Mouse (Mus musculus) G1E (cell line): Measurements from ENCODE around the gene Agbl4. TPM values are rescaled to one million over a fixed set of nuclear protein-coding genes. Genes with fewer than 3 reads are reported as not detected.

Experiments used
- ATAC-seq: 2 replicates; pipeline ENCODE4 v1.8.0; 2016; ENCODE audit warnings: mild to moderate bottlenecking; ENCODE audit not compliant: insufficient number of reproducible peaks, poor library complexity, low FRiP score, severe bottlenecking; ENCODE audit errors: extremely low read depth
- DNase-seq: peaks from one replicate; pipeline ENCODE4 v3.0.0; 2012; ENCODE audit warnings: low spot score
- H3K27me3 ChIP-seq: 2 replicates; pipeline ENCODE4 v1.6.1; 2012; ENCODE audit warnings: mild to moderate bottlenecking, low read length, inconsistent platforms; ENCODE audit not compliant: insufficient read depth
- H3K36me3 ChIP-seq: replicated peaks from 2 replicates; pipeline ENCODE3; 2012; ENCODE audit warnings: mild to moderate bottlenecking, inconsistent platforms
- H3K4me1 ChIP-seq: 2 replicates; pipeline ENCODE4 v1.6.1; 2012; ENCODE audit warnings: low read depth, low read length, inconsistent platforms, mixed read lengths; ENCODE audit not compliant: insufficient read depth
- H3K4me3 ChIP-seq: 2 replicates; pipeline ENCODE4 v1.5.1; 2012; ENCODE audit warnings: low read depth, mild to moderate bottlenecking, inconsistent platforms, low read length, moderate library complexity, mixed read lengths
- H3K9me3 ChIP-seq: replicated peaks from 2 replicates; pipeline ENCODE4 v1.6.1; 2012; ENCODE audit warnings: inconsistent platforms
- CTCF ChIP-seq: IDR thresholded peaks from 2 replicates; pipeline ENCODE4 v1.5.1; 2012; ENCODE audit warnings: low read depth, low read length, inconsistent platforms, mixed read lengths
- GATA1 ChIP-seq: IDR thresholded peaks from 2 replicates; pipeline ENCODE4 v1.6.1; 2012; ENCODE audit warnings: borderline replicate concordance, low read length, inconsistent platforms, mixed read lengths
- GATA2 ChIP-seq: IDR thresholded peaks from 2 replicates; pipeline ENCODE4 v1.6.1; 2012; ENCODE audit warnings: low read depth, low read length, inconsistent platforms, borderline replicate concordance
- POLR2AphosphoS5 ChIP-seq: IDR thresholded peaks from 2 replicates; pipeline ENCODE4 v1.6.1; 2012; ENCODE audit warnings: low read depth, low read length, inconsistent platforms; ENCODE audit not compliant: insufficient replicate concordance
- TAL1 ChIP-seq: conservative IDR thresholded peaks from 2 replicates; pipeline ENCODE4 v1.6.1; 2012; ENCODE audit warnings: low read depth, low read length, inconsistent platforms, mixed read lengths
- polyA plus RNA-seq: library from polyadenylated mRNA; stranded (reverse); fragments of >175 nt; gene quantifications from 2 replicates; pipeline ENCODE4 v1.2.3, GENCODE M21; 2012
- total RNA-seq, 2 experiments: library from RNA; stranded (forward) in 1 of 2; stranded (reverse) in 1 of 2; fragments of 200-1000 nt in 1 of 2; fragments of >200 nt in 1 of 2; fragmentation: Nextera tagmentation in 1 of 2; gene quantifications; 2 replicates each; pipeline ENCODE4 v1.2.3; 2014 to 2017

Agbl4 gene
- total and polyA plus RNA-seq, 3 experiments: 0.55 TPM; not detected in 2

DNA sequence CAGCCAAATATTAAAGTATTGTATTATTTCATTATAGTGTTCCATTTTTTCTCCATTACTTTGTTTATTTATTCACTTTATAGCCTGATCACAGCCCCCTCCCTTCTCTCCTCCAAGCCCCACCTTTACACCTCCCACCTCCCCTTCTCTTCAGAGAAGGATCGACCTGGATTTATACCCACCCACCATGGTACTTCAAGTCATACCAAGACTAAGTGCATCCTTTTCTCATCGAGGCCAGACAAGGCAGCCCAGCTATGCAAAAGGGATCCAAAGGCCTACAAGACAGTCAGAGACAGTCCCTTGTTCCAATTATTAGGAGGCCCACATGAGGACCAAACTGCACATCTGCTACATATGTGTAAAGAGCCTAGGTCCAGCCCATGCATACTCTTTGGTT is 1122.5 kb downstream of the Agbl4 start:
- Histone ChIP-seq H3K4me3 (no peak overlapping the region), H3K4me1 (no peaks in the 10 kb centered on the region)

DNA sequence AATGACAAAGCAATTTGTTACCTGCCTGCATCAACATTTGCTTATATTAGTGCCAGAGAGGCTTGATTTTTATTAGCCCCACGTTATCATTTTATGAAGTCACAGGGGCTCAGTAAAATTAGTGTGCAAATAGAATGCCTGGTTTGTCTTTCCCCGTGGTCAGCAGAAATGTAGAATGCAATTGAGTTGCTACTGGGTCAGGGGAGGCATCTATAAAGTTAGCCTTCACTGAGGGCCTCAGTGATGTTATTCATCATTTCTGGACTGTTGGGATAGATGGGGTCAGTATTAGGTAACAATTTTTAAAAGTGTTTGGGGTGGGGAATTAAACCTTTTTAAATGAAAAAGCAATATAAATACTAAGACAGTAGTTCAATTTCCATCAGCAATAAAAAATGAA is 1125.5 kb downstream of the Agbl4 start:
- Histone ChIP-seq H3K36me3 (no peaks in the 10 kb centered on the region), H3K27me3 (no peaks in the 10 kb centered on the region), H3K9me3 (peaks cover 9% of the 10 kb centered on the region; the same call in 1 of the 2 replicates), H3K4me1 (no peaks in the 10 kb centered on the region), H3K4me3 (no peak overlapping the region)
- ATAC-seq: no peak
- no peak for DNase-seq
- TF ChIP-seq GATA2 (no peak), CTCF (no peak), TAL1 (no peak), GATA1 (no peak), POLR2AphosphoS5 (no peak)

More for the DNA sequence above, 1122.5 kb downstream of the Agbl4 start:
- DNase-seq (no peak), ATAC-seq (no peak)
- Histone ChIP-seq H3K27me3 (no peaks in the 10 kb centered on the region), H3K9me3 (peaks cover 13% of the 10 kb centered on the region), H3K36me3 (no peaks in the 10 kb centered on the region)
- TF ChIP-seq POLR2AphosphoS5 (no peak), TAL1 (no peak), GATA2 (no peak), GATA1 (no peak), CTCF (no peak)

DNA sequence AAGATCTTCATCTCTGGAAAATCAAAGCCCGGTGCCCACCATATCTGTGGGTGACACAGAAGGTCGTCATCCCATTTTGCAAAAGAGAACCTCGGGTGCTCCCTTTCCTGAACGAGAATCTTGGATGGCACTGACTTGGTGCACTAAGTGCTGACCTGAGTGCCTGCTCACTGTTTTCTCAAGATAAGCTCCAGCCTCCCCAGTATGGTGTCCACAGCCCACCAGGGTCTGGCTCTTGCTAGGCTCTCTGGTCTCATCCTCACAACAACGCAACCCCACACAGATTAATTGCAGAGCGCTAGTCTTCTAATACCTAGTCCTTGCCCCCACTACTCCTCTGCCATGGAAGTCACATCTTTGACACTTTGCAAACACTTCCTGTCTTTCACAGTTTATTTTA is 1131.5 kb downstream of the Agbl4 start:
- Histone ChIP-seq H3K4me3 (no peak overlapping the region), H3K4me1 (no peaks in the 10 kb centered on the region), H3K9me3 (peaks cover 32% of the 10 kb centered on the region), H3K36me3 (no peaks in the 10 kb centered on the region), H3K27me3 (no peaks in the 10 kb centered on the region)
- ATAC-seq: no peak
- TF ChIP-seq GATA1 (no peak), TAL1 (no peak), CTCF (no peak), POLR2AphosphoS5 (no peak), GATA2 (no peak)
- no peak for DNase-seq

DNA sequence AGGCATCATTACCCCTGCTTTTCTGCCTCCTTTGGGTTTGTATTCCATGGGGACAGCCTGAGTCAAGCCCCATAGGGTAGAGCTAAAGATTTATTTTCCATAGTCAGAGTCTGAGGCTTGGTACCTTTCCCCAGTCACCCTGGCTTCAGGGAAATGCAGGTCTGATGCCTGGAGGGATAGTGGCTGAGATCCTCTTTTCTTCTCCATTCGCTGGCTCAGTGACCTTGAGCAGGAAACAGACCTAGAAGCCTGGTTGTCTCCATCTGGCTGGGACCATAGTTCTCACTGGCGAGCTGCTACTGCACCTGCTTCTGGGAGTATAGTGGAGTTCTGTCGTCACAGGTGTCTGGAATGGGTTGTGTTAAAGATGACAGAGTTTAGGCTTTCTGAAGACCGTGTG is 1132.5 kb downstream of the Agbl4 start:
- H3K4me1 ChIP-seq: no peaks in the 10 kb centered on the region
- no peak overlapping the region for H3K4me3 ChIP-seq
- TF ChIP-seq TAL1: no peak
- no peak for ATAC-seq
- H3K27me3 ChIP-seq: no peaks in the 10 kb centered on the region
- H3K36me3 ChIP-seq: no peaks in the 10 kb centered on the region
- peaks cover 32% of the 10 kb centered on the region for H3K9me3 ChIP-seq
- DNase-seq: no peak

GRCm38 (mm10) chr4:111530537-111530936 is 1133.1 kb downstream of the Agbl4 start:
- Histone ChIP-seq H3K36me3 (no peaks in the 10 kb centered on the region), H3K9me3 (peaks cover 32% of the 10 kb centered on the region), H3K4me3 (no peak overlapping the region), H3K4me1 (no peaks in the 10 kb centered on the region), H3K27me3 (no peaks in the 10 kb centered on the region)
- TF ChIP-seq POLR2AphosphoS5: no peak
- ATAC-seq: no peak
- no peak for DNase-seq

DNA sequence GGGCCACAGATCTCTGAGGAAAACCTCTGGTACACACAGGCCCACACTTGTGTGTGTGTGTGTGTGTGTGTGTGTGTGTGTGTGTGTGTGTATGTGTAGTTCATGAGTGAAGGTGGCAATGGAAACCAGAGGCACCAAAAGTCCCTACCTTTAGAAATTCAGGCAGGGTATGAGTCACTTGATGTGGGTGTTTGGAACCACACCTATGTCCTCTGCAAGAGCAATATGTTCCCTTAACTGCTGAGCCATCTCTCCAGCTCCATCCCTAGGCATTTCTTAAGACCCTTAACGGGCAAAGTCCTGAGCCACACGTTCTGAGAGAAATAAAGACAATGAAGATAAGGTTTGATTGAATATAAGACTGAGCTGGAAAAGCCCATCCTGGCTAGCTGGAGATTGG is 1147.2 kb downstream of the Agbl4 start:
- H3K4me1 ChIP-seq: no peaks in the 10 kb centered on the region
- no peak overlapping the region for H3K4me3 ChIP-seq
- H3K36me3 ChIP-seq: no peaks in the 10 kb centered on the region
- DNase-seq: no peak
- peaks cover 11% of the 10 kb centered on the region for H3K9me3 ChIP-seq
- no peaks in the 10 kb centered on the region for H3K27me3 ChIP-seq
- TF ChIP-seq CTCF (no peak), POLR2AphosphoS5 (no peak), TAL1 (no peak), GATA2 (no peak), GATA1 (no peak)
- ATAC-seq: no peak

GRCm38 (mm10) chr4:111546009-111546408 is 1148.5 kb downstream of the Agbl4 start:
- Histone ChIP-seq H3K27me3 (no peaks in the 10 kb centered on the region), H3K9me3 (peaks cover 15% of the 10 kb centered on the region), H3K36me3 (no peaks in the 10 kb centered on the region), H3K4me1 (no peaks in the 10 kb centered on the region), H3K4me3 (no peak overlapping the region)
- TF ChIP-seq CTCF: no peak
- no peak for TF ChIP-seq GATA1
- no peak for TF ChIP-seq GATA2
- TF ChIP-seq TAL1: no peak
- no peak for TF ChIP-seq POLR2AphosphoS5
- ATAC-seq: no peak
- DNase-seq: no peak
